Mouse (Mus musculus): ENCODE results near the gene Ndufa4l2. TPM values are rescaled to one million over a fixed set of nuclear protein-coding genes. Genes with fewer than 3 reads are reported as not detected.

The Ndufa4l2 gene
- total RNA-seq, 4 experiments from 2014 or later = 3.8 to 5.2 (median 4.6) TPM

DNA sequence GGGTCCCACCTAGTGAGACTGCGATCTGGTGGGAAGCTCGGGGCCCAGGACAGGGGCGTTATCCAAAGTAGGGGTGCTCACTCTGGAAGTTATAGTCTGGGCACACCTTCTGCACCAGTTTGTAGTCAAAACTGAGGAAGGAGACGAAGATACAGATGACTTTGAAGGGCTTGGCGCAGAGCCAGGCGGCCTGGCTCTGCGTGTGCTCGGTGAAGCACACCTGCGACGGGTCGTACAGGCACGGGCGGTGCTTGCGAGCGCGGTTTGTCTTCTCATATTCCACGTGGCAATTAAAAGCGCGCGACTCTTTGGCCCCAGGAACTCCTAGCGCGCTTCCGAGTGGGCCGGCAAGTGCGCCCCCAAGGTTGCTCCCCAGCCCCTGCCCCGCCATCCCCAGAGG, 11.3 kb downstream of the Ndufa4l2 start:
- no peak for DNase-seq (ENCODE audit: low spot score in 2 of 2)

DNA sequence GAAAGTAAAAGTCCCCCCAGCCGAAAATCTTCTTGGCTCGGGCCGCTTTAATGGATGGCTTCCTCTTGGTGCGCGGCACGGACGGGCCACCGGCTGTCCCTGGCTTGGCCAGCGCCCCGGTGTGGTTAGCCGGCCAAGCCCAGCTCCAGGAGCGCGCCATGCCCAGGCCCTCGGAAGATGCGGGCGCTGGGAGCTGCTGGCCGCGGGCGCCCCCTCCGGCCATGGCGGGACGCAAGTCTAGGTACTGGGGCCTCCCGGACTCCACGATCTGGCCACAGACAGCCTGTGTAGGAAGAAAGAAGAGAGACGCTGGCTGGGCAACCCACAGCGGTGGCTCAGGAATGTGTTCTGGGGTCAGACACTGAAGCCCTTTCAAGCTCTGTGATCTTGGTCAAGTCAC, 11.9 kb downstream of the Ndufa4l2 start:
- DNase-seq (ENCODE audit: low spot score in 2 of 2) = no peak

GRCm38 (mm10) chr10:127527481-127527880, 12.7 kb downstream of the Ndufa4l2 start:
- DNase-seq (ENCODE audit: low spot score in 2 of 2) = no peak

DNA sequence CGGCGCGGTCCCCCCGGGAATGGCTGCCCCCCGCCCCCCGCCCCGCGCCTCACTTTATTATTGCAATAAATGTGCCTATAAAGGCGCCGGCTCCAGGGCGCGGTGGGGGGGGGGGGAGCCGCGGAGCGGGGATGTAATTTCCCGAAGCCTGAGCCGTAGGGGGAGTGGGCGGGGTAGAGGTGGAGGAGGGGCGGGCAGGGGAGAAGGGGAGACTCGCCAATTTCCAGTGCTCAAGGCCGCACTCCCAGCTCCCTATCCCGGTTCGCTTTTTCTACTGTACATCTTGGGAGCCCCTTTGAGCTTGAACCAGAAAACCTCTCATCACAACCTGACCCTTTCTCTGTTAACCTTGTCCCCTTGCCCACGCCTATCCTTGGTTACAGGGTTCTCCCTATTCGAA, 16.2 kb downstream of the Ndufa4l2 start:
- no peak for DNase-seq (ENCODE audit: low spot score in 2 of 2)

- DNase-seq (ENCODE audit: low spot score in 2 of 2) = no peak
These were observed 16.8 kb downstream of the Ndufa4l2 start for GRCm38 (mm10) chr10:127531548-127531947.

DNA sequence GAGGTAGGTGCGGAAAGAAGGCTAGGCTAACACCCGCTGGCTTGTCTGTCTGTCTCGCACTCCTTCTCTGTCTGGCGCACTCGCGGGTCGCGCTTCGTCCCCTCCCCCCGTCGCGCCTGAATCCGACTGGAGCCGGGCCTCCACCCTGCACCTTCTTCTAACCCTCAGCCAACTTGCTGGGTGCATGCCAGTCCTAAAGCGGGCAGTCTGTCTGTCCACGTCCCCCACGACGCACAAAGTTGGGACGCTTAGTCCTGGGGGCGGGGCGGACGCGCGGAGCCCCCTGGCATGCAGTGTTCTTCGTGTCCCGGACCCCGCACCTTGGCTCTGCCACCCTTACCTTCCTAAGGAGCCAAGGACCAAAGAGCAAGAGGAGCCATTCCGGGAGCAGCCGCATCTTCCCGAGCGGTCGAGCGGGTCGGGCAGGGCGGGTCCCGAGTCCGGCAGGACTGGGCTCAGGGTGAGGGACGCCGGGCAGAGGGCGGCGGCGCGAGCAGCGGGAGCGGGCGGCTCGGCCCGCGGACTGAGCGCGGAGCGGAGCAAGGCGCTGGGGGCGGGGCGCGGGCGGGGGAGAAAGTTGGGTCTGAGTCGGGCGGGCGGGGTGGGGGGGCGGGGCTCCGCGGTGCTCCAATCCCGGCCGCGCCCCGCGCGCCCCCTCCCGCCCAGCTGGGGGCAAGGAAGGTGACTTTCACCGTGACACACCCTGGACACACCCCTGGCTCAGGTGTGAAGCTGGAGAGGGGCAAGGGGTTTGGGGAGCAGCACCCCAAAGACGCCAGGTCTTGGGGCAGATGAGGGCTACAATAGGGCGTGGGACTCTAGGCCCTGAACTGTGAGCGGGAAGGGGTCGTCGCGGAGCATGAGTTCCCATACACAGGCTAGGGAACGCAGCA, 19.5 kb downstream of the Ndufa4l2 start, which contains the start of gene Nxph4:
Gene Nxph4, minus strand, starts transcription at position 524 of the 893 bp plus-strand sequence.
- DNase-seq (ENCODE audit: low spot score in 2 of 2) = no peak

DNA sequence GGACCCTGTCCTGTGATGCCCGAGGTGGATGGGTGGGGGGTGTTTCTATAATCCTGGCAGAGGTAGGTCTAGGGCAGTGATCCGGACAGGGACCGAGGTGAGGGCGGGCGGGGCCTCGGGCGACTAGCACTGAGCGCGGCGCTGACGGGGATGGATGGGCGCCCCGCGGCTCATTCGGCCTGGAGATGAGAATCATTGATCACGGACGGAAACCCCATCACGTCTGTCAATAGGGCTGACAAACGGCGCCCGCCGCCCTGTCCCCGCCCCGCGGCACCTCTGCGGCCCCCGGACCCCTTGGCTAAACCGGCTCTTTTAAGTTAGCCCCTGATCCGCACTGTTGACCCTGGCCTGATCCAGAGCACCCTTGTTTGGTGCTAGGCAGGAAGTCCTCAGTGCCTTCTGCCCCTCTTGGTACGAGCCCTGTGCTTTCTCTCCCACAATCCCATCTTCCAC, 20.2 kb downstream of the Ndufa4l2 start:
- DNase-seq (ENCODE audit: low spot score in 2 of 2) = no peak

- no peak for DNase-seq (ENCODE audit: low spot score in 2 of 2)
These were observed 22.0 kb downstream of the Ndufa4l2 start for GRCm38 (mm10) chr10:127536586-127537314.

- DNase-seq (ENCODE audit: low spot score in 2 of 2) = peak; percentile 65 to 76
These were observed 23.3 kb downstream of the Ndufa4l2 start for GRCm38 (mm10) chr10:127537854-127538583.

GRCm38 (mm10) chr10:127541510-127541909, 26.7 kb downstream of the Ndufa4l2 start:
- no peak for DNase-seq (ENCODE audit: low spot score in 2 of 2)

DNA sequence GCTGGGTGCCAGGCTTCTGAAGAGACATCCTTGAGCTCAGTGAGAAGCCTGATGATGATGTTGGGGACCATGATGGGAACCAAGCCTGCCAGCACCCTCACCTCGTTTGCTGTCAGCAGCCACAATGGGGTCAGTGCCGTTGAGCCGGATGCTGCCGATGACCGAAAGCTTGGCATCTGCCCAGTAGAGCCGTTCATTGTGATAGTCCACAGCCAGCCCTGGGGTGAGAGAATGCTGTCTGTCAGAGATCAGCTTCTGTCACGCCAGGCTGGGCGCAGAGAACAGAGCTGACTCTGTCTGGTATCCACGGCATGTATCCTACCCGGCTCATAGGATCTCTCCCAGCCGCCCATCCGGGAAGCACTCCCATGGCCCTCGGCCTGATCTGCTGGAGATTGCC, 27.3 kb downstream of the Ndufa4l2 start:
- DNase-seq (ENCODE audit: low spot score in 2 of 2) = no peak

GRCm38 (mm10) chr10:127542720-127543119, 28.0 kb downstream of the Ndufa4l2 start:
- no peak for DNase-seq (ENCODE audit: low spot score in 2 of 2)

- no peak for DNase-seq (ENCODE audit: low spot score in 2 of 2)
These were observed 29.1 kb downstream of the Ndufa4l2 start for GRCm38 (mm10) chr10:127543916-127544315.

DNA sequence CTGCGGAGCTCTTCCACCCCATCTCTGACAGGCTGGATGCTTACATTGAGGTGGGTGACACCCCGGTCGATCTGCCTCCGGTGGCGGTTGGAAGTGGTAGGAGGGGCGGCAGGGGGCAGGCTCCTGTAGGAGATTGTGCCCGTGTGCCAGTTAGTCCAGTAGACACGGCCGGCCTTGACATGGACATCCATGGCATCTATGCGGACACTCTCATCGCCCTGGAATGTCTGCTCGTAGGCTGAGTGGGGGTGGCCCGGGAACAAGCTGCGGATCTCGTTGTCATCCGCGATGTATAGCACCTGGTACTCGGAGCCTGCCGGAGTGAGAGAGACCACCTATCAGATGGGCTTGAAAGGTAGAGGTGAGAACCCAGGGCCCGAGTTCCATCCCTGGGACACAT, 29.6 kb downstream of the Ndufa4l2 start:
- DNase-seq (ENCODE audit: low spot score in 2 of 2) = no peak

- DNase-seq (ENCODE audit: low spot score in 2 of 2) = no peak
These were observed 31.7 kb downstream of the Ndufa4l2 start for GRCm38 (mm10) chr10:127546505-127546904.

DNA sequence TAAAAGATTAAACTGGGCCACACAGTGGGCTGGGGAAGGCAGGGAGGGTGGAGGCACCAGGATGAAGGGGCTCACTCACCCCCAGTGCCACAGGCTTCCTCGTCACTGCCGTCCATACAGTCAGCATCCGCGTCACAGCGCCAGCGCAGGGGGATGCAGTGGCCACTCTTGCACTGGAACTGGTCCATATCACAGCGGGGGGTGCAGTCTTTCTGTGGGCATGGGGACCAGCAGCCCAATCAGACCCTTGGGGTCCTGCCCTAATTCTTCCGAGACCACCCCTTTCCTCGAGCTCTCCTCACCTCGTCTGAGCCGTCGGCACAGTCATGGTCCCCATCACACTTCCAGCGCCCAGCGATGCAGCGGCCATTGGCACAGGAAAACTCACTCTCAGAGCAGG, 33.5 kb downstream of the Ndufa4l2 start:
- no peak for DNase-seq (ENCODE audit: low spot score in 2 of 2)

GRCm38 (mm10) chr10:127549892-127550291, 35.1 kb downstream of the Ndufa4l2 start:
- DNase-seq (ENCODE audit: low spot score in 2 of 2) = no peak

- DNase-seq (ENCODE audit: low spot score in 2 of 2) = no peak
These were observed 40.9 kb downstream of the Ndufa4l2 start for GRCm38 (mm10) chr10:127555703-127556102.

- DNase-seq (ENCODE audit: low spot score in 2 of 2) = no peak
These were observed 42.6 kb downstream of the Ndufa4l2 start for GRCm38 (mm10) chr10:127557397-127557796.

DNA sequence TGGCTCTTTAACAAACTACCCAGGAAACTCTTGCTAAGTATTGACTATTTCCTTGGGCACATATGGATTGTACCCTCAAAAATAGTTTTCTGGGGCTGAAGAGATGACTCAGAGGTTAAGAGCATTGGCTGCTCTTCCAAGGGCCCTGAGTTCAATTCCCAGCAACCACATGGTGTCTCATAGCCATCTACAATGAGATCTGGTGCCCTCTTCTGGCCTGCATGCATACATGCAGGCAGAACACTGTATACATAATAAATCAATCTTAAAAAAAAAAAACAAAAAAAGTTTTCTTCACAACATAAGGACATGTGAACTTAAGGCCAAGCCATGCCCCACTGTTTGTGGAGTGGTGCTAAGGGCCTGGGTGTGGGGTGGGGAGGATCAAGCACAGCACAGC, 46.4 kb downstream of the Ndufa4l2 start:
- DNase-seq (ENCODE audit: low spot score in 2 of 2) = no peak

DNA sequence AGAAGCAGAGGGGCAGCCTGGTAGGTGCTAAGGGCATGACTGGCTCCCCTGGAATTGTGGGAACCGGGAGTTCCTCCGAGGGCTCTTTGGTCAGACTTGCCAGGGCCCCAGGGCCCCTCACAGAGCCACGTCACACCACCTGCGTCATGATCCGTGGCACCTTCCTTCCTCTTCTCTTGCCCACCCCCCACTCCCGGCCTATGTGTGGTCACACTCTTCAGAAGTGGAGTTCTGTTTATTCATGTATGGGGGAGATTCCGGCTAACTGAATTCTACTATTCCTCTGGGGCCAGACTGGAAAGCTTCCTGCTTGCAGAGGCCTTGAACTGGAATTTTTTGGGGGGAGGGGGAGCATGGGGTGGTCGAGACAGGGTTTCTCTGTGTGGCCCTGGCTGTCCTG, 49.1 kb downstream of the Ndufa4l2 start:
- DNase-seq (ENCODE audit: low spot score in 2 of 2) = no peak

- DNase-seq (ENCODE audit: low spot score in 2 of 2) = peak in 1 of 2 experiments; percentile 49
These were observed 49.5 kb downstream of the Ndufa4l2 start for GRCm38 (mm10) chr10:127564301-127564700.

Measured in left cerebral cortex, adult 8-10 months (tissue).